In the genomic region with DNA sequence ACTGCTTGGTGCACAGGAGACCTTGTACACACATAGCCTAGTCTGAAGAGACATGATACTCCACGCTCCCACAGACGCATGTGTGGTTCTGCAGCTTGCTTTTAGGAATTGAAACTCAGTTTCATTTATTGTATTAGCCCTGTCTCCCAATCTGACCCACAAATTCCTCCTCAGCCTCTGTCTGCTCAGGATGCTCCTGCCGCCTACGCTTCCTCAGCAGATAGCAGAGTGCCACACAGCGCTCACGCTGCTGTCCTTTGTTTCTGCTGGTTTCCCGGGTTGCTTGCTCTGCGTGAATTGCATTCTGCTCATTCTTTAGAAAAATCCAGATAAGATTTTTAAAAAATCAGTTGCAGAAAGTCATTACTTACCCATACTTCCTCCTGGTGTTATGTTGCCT, we compare ENCODE assay signal across 13 mouse cellular contexts.
DNase-seq lines count a peak whose midpoint lies in the region; ATAC-seq and TF ChIP-seq lines count a peak whose summit lies in the region.
"Had no signal": no experiment of that assay in that cellular context is flagged by ENCODE, and none has a peak within 500 bp of the region (broad histone marks: within the 10 kb centered on the region; RNA-seq: fewer than 3 reads in every experiment).

No protein-coding gene starts in this region.

- WGBS in heart, embryonic 12.5 days = 20% methylated on average over 8 of the region's 8 CpGs
- 41% methylated on average over 8 of the region's 8 CpGs for WGBS in hindbrain, embryonic 12.5 days
- 20% methylated on average over 8 of the region's 8 CpGs for WGBS in midbrain, postnatal 0 days
- WGBS in kidney, embryonic 16.5 days = 71% methylated on average over 8 of the region's 8 CpGs

- no peak overlapping the region for H3K9ac ChIP-seq in heart, embryonic 12.5 days
- no peak overlapping the region for H3K9ac ChIP-seq in hindbrain, embryonic 12.5 days
- H3K9ac ChIP-seq in midbrain, postnatal 0 days (replicated peaks; ENCODE audit: low read length, poor library complexity, severe bottlenecking) = no peak overlapping the region
- H3K9ac ChIP-seq in kidney, embryonic 16.5 days (replicated peaks; ENCODE audit: low read length) = no peak overlapping the region
- H3K9ac ChIP-seq: heart, embryonic 15.5 days had no signal

- no peaks in the 10 kb centered on the region for H3K9me3 ChIP-seq in heart, embryonic 12.5 days (replicated peaks)
- H3K9me3 ChIP-seq in hindbrain, embryonic 12.5 days (replicated peaks) = no peaks in the 10 kb centered on the region
- no peaks in the 10 kb centered on the region for H3K9me3 ChIP-seq in midbrain, postnatal 0 days (ENCODE audit: low read length)
- H3K9me3 ChIP-seq in kidney, embryonic 16.5 days (ENCODE audit: low read length) = no peaks in the 10 kb centered on the region
- H3K9me3 ChIP-seq: heart, embryonic 15.5 days had no signal

- H3K4me2 ChIP-seq in heart, embryonic 12.5 days = peak overlapping the region; percentile 11; the same call in 1 of the 2 replicates
- H3K4me2 ChIP-seq in hindbrain, embryonic 12.5 days (replicated peaks) = no peak overlapping the region
- H3K4me2 ChIP-seq in midbrain, postnatal 0 days (ENCODE audit: low read depth, low read length, poor library complexity, severe bottlenecking) = no peak overlapping the region
- H3K4me2 ChIP-seq in kidney, embryonic 16.5 days (replicated peaks; ENCODE audit: low read depth, low read length) = no peak overlapping the region
- H3K4me2 ChIP-seq: heart, embryonic 15.5 days; liver, embryonic 11.5 days had no signal

- H3K4me1 ChIP-seq in heart, embryonic 12.5 days (replicated peaks) = peaks cover 34% of the 10 kb centered on the region
- H3K4me1 ChIP-seq in hindbrain, embryonic 12.5 days = peaks cover 27% of the 10 kb centered on the region
- H3K4me1 ChIP-seq in midbrain, postnatal 0 days (ENCODE audit: insufficient read depth, low read length) = peaks cover 20% of the 10 kb centered on the region
- H3K4me1 ChIP-seq in kidney, embryonic 16.5 days (ENCODE audit: insufficient read depth, low read length) = peaks cover 32% of the 10 kb centered on the region

- H3K27me3 ChIP-seq in heart, embryonic 12.5 days (replicated peaks) = no peaks in the 10 kb centered on the region
- H3K27me3 ChIP-seq in hindbrain, embryonic 12.5 days = 0 out of 2 replicates have a peak, but pooled peaks cover 5% of the 10 kb centered on the region
- no peaks in the 10 kb centered on the region for H3K27me3 ChIP-seq in midbrain, postnatal 0 days (ENCODE audit: insufficient read depth, low read length)
- no peaks in the 10 kb centered on the region for H3K27me3 ChIP-seq in kidney, embryonic 16.5 days (ENCODE audit: insufficient read depth, low read length)
- H3K27me3 ChIP-seq: heart, embryonic 15.5 days; Patski had no signal

- DNase-seq in heart, adult 11 months = no peak
- peak; percentile 47 to 54 for DNase-seq in cerebellum, postnatal 25 days
- DNase-seq in midbrain, postnatal 0 days (ENCODE audit: low spot score) = peak; percentile 39
- DNase-seq in ovary, postnatal 36 days (ENCODE audit: low spot score) = no peak
- DNase-seq: adrenal gland, postnatal 10 days had no signal

- ATAC-seq in heart, embryonic 12.5 days (ENCODE audit: insufficient number of reproducible peaks, low FRiP score) = no peak
- ATAC-seq in hindbrain, embryonic 12.5 days (ENCODE audit: low FRiP score) = 0 out of 2 replicates have a peak, but pooled peaks have one; percentile 44
- ATAC-seq in midbrain, postnatal 0 days (ENCODE audit: low FRiP score) = no peak
- no peak for ATAC-seq in kidney, embryonic 16.5 days (ENCODE audit: low FRiP score, low TSS enrichment)
- ATAC-seq: intestine, postnatal 0 days; lung, postnatal 0 days; Patski had no signal

- H3K27ac ChIP-seq in heart, embryonic 12.5 days (ENCODE audit: poor library complexity, severe bottlenecking) = no peak overlapping the region
- peak overlapping the region; percentile 57 for H3K27ac ChIP-seq in hindbrain, embryonic 12.5 days
- peak overlapping the region; percentile 52 for H3K27ac ChIP-seq in midbrain, postnatal 0 days (ENCODE audit: low read depth, low read length)
- H3K27ac ChIP-seq in kidney, embryonic 16.5 days (ENCODE audit: low read length) = no peak overlapping the region
- H3K27ac ChIP-seq: heart, embryonic 15.5 days had no signal

- 0 out of 2 replicates have a peak, but pooled peaks have one; percentile 10 for TF ChIP-seq CTCF in midbrain, postnatal 0 days (IDR thresholded peaks at IDR 0.05)

- no peaks in the 10 kb centered on the region for H3K36me3 ChIP-seq in heart, embryonic 12.5 days
- no peaks in the 10 kb centered on the region for H3K36me3 ChIP-seq in hindbrain, embryonic 12.5 days
- H3K36me3 ChIP-seq in midbrain, postnatal 0 days (ENCODE audit: insufficient read depth, low read length) = no peaks in the 10 kb centered on the region
- H3K36me3 ChIP-seq in kidney, embryonic 16.5 days (ENCODE audit: insufficient read depth, low read length) = no peaks in the 10 kb centered on the region
- H3K36me3 ChIP-seq: heart, embryonic 15.5 days had no signal

- H3K4me3 ChIP-seq in heart, embryonic 12.5 days = no peak overlapping the region
- no peak overlapping the region for H3K4me3 ChIP-seq in hindbrain, embryonic 12.5 days
- no peak overlapping the region for H3K4me3 ChIP-seq in midbrain, postnatal 0 days (ENCODE audit: low read depth, low read length)
- H3K4me3 ChIP-seq in kidney, embryonic 16.5 days (ENCODE audit: low read length) = no peak overlapping the region
- H3K4me3 ChIP-seq: heart, embryonic 15.5 days had no signal

Comparison
In these comparisons a context has a peak if more than half of its experiments do, and no peak if none do; other contexts are left out.
1. H3K27ac ChIP-seq: peak in hindbrain, embryonic 12.5 days (single experiment) and midbrain, postnatal 0 days (single experiment); none in heart, embryonic 12.5 days (single experiment) and kidney, embryonic 16.5 days (single experiment).
2. DNase-seq: peak in cerebellum, postnatal 25 days (2 of 2) and midbrain, postnatal 0 days (single experiment); none in heart, adult 11 months (single experiment) and ovary, postnatal 36 days (single experiment).